Mouse (Mus musculus) erythroblast, embryonic 14.5 days (primary cell): ENCODE data around the gene Gpatch1.

Experiments
- GATA1 ChIP-seq: IDR thresholded peaks from 2 replicates; pipeline ENCODE4 v1.6.1; 2012; ENCODE audit warnings: low read length, inconsistent platforms, mixed read lengths
- TAL1 ChIP-seq: IDR thresholded peaks from 3 replicates; pipeline ENCODE4 v1.6.1; 2012; ENCODE audit warnings: low read length, inconsistent platforms, mixed read lengths

- TF ChIP-seq TAL1 = no peak
- no peak for TF ChIP-seq GATA1
Measured at GRCm38 (mm10) chr7:35322732-35323420, 4.6 kb upstream of the Gpatch1 start.
